Mouse (Mus musculus) adrenal gland, postnatal 25 days (tissue): ENCODE results near the gene Hist1h2ad. TPM values are rescaled to one million over a fixed set of nuclear protein-coding genes. Genes with fewer than 3 reads are reported as not detected.
"Not testable (repeated sequence)": the region's sequence is repeated elsewhere in the genome, so short reads cannot be mapped to it uniquely, and the experiment has no call there.

Experiments
- DNase-seq: peaks from one replicate; pipeline ENCODE4 v3.0.0; 2021; ENCODE audit warnings: mixed read lengths
- total RNA-seq: library from RNA; stranded (reverse); gene quantifications from 2 replicates; pipeline ENCODE4 v1.2.3, GENCODE M21; 2021

The Hist1h2ad gene
- total RNA-seq, 1 experiment from 2014 or later = 9.6 TPM

DNA sequence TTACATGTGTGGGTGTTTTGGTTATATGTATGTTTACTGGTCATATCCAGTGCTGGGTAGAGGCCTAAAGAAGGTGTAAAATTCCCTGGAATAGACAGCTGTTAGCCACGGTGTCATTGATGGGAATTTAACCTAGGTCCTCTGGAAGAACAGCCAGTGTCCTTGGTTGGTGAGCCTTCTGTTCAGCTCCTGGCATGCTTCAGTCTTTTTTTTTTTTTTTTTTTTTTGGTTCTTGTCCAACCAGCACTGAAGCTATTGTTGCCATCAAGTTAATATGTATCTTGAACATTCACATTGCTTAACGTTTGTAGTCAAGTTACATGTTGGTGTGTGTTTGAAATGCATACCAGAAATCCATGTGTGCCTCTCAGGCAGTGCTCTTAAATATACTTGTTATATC, 9.7 kb upstream of the Hist1h2ad start:
- no peak for DNase-seq

DNA sequence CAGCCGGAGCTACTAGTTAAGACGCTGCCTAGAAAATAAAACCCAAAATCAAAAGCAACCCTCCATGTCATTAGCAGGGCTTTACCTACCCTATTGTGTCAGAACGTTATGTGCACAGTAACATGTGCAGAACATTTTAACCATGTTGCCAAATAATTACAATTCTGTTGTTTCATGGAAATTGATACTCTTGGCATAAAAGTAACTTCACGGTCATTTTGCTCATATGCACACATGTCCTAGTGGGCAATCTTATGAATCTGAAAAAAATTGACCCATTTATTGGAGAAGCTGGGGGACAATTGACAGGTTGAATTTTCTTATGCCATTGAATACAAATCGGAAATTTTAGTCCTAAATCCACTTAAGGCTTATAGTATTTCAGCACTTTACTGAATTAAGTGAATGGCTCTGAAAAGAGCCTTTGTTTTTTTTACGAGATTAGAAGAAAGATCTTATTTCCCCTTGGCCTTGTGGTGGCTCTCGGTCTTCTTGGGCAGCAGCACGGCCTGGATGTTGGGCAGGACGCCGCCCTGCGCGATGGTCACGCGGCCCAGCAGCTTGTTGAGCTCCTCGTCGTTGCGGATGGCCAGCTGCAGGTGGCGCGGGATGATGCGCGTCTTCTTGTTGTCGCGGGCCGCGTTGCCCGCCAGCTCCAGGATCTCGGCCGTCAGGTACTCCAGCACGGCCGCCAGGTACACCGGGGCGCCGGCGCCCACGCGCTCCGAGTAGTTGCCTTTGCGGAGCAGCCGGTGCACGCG, 3.7 kb upstream of the Hist1h2ad start:
- DNase-seq = not testable (repeated sequence)

DNA sequence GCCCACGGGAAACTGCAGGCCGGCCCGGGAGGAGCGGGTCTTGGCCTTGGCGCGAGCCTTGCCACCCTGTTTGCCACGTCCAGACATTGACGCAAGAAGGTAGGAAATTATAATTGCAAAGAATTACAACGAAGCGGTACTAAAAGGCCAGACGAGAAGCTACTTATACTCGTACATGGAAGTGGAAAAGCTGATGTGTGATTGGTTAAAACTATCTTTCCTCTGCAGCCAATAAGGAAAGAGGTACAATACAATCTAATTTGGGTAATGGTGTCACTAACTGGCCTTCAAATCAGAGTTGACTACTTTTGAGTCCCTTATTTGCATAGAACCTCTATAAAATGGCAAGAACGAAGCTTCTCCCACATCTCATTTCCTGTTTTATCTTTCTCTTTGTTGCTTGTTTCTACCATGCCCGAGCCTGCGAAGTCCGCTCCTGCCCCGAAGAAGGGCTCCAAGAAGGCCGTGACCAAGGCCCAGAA, 3.1 kb upstream of the Hist1h2ad start, which contains the start of the genes Hist1h2ae and Hist1h2bg:
Hist1h2ae (minus strand) TSS at position 199 of the 482 bp plus-strand sequence.
Hist1h2bg (plus strand) TSS at position 375 of the 482 bp plus-strand sequence.
- peak; percentile 42 for DNase-seq

DNA sequence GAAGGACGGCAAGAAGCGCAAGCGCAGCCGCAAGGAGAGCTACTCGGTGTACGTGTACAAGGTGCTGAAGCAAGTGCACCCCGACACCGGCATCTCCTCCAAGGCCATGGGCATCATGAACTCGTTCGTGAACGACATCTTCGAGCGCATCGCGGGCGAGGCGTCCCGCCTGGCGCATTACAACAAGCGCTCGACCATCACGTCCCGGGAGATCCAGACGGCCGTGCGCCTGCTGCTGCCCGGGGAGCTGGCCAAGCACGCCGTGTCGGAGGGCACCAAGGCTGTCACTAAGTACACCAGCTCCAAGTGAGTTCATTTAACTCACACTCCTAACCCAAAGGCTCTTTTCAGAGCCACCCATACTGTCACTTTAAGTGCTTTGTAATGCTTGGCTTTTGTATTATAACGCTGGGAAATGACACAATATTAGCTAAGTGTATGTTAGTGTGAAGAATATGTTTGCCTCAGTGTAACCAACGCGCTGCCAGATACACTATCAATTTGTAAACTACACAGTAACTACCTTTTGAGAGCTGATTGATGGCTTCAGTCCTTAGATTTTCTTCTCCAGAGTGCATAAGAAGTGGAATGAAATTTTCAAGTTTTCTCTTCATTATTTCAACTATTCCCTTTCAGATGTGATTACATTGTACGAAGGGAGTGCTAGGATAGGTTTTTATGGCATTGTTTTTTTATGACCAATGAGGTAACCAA, 2.5 kb upstream of the Hist1h2ad start:
- DNase-seq = not testable (repeated sequence)

DNA sequence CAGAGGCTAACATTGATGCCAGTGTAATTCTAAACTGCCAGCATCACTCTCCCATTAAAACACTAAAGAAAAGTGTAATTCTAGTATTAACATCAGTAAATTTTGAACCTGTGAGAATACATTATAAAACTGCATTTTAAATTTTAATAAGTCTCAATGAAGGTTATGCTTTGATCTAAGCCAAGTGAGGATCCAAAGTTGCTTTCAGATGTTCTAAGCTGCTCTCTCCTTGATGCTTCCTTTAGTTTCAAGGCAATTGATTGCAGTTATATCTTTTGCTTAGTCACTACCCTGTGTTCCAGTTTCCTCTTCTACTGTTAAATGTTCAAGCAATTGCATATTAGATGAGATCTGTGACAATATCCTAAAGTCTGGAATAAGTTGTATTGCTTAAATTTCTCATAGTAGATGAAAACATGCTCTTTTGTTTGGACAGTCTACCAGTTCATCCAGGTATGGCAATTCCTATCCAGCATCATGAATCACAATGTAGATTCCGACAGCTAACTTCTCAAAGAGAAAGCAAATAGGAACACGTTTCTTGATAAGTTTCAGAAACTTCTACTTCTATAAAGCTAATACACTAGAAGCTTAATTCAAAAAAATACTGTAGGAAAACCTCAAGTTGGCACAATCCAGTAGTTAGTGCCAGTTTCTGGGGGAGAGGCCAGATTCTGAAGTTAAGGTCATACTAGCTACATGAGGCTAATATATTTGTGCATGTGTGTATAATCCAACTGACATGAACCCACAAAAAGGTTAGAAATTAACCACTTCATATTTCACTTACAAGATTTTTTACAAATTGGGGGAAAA, 1.8 kb upstream of the Hist1h2ad start:
- no peak for DNase-seq

DNA sequence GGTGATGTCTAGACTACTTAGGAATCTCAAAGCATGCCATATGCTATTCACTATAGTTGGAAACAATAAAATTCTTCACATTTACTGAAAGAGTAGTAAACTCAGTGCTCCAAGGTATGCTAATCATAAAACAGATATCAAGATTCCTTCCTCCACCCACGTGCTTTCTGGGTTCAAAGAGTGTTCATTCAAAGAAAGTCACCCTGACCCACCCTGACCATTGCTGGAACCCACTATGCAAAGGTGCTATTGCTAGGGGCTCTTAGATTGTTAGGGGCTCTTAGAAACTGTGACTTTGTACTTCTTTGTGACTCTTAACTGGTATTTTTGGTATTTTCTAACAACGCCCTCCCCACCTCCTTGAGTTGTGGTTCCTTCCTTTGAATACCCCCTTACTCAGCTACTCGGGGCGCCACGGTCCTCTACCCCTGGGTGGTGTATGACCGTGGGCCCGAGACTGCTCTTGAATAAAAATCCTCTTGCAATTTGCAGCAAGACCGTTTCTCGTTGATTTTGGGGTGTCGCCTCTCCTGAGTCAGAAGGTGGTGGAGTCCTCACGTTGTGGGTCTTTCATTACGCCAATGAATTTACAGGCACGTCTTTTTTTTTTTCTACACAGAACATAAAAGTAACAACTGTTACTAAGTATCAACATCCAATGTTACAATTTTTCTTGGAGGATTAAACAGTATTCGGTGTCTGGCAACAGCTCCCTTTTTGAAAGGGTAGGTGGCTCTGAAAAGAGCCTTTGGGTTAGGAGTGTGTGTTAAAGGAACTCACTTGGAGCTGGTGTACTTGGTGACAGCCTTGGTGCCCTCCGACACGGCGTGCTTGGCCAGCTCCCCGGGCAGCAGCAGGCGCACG, 915 bp upstream of the Hist1h2ad start:
- DNase-seq = not testable (repeated sequence)

DNA sequence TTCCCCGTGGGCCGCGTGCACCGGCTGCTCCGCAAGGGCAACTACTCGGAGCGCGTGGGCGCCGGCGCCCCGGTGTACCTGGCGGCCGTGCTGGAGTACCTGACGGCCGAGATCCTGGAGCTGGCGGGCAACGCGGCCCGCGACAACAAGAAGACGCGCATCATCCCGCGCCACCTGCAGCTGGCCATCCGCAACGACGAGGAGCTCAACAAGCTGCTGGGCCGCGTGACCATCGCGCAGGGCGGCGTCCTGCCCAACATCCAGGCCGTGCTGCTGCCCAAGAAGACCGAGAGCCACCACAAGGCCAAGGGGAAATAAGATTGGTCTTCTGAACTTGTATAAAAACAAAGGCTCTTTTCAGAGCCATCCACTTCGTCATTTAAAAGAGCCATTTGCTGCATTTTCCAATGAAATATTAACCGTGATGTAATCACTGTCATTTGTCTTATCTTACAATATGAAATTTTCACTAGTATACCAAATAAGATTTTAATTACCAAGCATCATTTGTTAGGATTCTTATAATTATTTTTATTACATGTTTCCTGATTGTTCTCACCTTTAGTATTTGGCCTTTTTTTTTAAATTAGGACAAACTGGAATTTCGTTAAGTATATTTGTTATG, 477 bp downstream of the Hist1h2ad start:
- not testable (repeated sequence) for DNase-seq

DNA sequence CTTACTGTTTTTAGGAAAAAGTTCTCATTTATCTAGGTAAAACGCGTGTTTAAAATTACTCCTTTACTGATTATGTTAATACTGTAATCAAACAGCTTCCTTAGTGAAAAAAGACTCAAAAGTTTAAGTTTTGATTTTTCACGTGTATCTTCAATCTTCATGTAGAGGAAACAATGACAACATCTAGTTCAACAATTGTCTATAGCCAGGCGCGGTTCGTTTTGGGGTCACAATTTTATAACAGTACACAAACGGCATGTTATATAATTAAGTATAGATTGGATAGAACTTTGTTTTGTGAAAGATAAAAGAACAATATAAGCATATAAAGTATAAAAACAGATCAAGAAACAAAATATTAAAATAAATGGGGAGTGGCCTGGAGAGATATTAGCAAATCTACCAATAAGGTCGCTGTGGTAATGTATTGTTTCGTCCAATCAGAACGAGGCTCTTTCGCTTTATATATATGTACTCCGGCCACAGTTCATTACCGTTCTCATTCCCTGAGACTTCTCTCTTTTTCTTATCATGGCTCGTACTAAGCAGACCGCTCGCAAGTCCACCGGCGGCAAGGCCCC, 1.2 kb downstream of the Hist1h2ad start, which contains the start of gene Hist1h3d:
Hist1h3d (plus strand) TSS at position 493 of the 581 bp plus-strand sequence.
- no peak for DNase-seq

DNA sequence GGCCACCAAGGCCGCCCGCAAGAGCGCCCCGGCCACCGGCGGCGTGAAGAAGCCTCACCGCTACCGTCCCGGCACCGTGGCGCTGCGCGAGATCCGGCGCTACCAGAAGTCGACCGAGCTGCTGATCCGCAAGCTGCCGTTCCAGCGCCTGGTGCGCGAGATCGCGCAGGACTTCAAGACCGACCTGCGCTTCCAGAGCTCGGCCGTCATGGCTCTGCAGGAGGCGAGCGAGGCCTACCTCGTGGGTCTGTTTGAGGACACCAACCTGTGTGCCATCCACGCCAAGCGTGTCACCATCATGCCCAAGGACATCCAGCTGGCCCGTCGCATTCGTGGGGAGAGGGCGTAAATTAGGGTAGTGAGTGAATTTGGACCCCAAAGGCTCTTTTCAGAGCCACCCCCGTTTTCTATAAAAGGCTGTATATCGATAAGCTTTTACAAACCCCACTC, 1.7 kb downstream of the Hist1h2ad start:
- not testable (repeated sequence) for DNase-seq

DNA sequence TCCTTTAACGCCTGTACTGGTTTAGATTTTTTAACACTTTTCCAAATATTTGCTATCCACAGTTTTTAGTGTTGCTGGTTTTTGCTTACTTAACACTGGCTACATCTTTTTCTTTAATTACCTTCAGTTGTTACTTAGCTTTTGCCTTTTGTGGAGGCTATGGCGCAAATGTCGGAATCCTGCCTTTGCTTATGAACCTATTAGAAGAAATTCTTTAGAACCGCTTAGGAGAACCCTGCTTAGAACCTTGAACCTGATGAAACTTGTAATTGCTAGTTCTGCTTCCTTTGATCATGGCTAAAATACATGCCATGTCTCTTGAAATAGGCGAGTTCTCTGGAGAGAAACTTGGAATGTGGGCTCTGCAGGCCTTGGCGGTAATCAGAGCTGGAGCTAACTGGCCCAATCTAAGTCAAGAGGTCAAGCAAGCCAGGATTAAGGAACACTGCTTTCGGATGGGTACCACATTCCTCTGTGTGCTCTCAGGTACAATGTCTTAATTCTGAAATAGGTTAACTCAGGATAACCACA, 2.2 kb downstream of the Hist1h2ad start:
- no peak for DNase-seq

DNA sequence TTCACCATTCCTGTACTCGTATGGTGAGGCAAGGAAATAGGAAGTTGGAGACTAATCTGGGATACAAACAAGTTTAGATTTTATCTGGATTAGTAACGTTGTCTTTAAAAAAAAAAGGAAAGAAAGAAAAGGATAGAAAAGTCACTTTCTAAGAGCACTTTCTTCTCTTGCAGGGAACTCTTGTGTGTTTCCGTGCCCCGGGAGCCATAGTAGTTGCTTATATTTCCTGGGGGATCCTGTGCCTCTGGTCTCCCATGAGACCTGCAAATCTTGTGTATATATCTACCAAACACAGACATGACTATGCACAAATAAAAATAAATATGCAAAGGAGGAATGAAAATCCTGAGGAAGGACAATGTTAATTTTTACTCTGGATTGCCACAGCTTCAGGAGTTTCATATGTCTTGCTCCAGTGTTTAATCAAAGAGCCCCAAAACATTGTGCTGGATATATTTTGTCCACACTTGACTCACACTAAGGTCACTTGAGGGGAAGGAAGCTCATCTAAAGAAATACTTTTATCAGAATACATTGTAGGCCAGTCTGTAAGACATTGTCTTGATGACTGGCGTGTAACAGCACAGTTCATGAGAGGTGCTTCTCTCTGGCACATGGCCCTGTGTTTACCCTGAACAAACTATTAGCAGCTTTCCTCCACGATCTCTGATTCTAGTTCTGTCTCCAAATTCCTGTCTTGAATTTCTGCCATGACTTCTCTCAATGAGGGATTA, 2.9 kb downstream of the Hist1h2ad start:
- DNase-seq = no peak

DNA sequence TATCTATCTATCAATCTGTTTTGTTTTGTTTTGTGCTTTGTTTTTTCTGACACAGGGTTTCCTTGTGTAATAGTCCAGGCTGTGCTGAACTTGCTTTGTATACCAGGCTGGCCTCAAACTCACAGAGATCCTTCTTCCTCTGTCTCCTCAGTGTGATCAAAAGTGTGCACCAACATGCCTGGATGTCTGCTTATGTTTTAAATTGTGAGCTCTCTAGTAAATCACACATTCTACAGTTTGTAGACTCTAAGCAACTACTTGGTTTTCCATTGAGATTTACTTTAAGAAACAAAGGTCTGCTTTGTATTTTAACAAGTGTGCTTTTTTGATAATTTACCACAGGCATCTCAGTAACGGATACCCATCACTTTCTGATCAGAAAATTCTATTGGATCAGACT, 3.7 kb downstream of the Hist1h2ad start:
- no peak for DNase-seq

DNA sequence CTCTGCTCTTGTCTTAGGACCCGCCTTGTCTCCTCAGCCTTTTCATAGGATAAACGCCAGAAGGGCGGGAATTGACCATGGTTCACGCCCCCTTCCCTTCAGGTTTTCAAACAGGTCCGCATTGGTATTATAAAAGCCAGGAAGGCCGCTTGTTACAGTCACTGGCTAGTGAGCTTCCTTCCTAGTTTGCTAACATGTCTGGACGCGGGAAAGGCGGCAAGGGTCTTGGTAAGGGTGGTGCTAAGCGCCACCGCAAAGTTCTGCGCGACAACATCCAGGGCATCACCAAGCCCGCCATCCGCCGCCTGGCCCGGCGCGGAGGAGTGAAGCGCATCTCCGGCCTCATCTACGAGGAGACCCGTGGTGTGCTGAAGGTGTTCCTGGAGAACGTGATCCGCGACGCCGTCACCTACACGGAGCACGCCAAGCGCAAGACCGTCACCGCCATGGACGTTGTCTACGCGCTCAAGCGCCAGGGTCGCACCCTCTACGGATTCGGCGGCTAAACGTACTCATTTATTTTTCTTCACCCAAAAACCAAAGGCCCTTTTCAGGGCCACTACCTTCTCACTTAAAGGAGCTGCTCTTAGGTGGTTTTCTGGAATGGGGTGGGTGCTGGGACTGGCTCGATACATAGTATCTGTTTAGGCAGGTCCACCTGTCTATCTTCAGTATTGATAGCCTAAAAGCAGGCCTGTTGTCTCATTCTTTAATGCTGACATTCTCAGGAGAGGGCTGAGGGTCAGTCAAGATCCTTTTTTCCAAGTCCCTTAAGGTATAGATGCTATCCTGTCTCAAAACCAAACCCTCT, 7.4 kb downstream of the Hist1h2ad start, which contains the start of gene Hist1h4d:
Hist1h4d (plus strand) TSS at position 191 of the 811 bp plus-strand sequence.
- DNase-seq = peak; percentile 89

DNA sequence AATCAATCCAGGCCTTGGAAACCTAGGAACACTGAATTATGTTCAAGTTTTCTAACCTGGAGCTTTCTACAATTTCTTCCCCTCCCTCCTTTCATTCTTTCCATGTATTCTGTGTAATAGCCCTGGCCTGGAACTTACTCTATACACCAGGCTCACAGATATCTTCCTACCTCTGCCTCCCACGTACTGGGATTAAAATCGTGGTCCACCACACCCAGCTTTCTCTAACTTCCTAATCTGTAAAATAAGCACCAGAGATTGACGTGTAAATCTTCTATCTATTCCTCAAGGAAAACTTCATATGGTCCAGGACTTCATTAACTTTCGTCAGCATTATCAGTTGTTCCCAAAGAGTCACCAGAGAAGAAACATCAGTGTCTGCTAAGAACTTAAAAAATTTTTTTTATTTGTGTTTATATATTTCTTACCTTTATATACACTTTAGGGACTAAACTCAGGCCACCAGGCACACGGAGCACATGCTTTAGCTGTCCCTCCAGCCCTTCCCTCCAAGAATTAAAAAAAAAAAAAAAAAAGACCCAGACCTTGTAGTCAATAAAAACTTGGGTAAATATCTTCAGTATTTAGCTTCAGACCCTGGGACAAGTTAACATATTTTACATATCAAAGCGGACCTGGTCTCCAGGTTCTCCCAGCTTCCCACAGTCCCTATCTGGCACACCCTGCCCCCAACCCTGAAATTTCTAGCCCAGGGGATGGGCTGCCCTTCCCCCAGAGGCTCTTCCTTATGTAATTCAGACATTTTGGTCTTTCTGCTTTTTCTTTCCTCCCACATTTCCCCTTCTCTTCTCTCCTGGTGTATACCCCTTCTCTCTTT, 8.3 kb downstream of the Hist1h2ad start:
- no peak for DNase-seq

DNA sequence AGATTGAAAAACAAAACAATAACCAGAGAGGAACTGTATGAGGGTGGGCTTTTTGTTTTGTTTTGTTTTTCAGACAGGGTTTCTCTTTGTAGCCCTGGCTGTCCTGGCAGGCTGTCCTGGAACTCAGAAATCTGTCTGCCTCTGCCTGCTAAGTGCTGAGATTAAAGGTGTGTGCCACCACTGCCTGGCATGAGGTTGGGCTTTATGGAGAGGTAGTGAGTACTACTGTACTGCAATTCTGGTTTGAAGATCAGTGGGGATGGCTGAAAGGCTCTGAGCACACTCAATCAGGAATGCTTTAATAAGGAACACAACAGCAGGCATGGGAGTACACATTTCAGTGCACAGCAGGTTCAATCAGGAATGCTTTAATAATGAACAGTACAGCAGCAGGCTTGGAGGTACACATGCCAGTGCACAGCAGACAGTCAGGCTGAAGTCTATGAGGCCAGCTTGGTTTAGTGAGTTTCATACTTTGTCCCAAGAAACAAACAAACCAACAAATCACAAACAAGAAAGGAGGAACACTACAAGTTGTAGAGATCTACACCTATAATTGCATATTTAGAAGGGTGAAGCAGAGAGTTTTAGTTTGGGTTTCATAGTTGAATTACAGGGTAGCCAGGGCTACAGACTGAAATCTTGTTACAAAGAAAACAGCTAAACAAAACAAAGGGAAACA, 9.3 kb downstream of the Hist1h2ad start:
- no peak for DNase-seq

DNA sequence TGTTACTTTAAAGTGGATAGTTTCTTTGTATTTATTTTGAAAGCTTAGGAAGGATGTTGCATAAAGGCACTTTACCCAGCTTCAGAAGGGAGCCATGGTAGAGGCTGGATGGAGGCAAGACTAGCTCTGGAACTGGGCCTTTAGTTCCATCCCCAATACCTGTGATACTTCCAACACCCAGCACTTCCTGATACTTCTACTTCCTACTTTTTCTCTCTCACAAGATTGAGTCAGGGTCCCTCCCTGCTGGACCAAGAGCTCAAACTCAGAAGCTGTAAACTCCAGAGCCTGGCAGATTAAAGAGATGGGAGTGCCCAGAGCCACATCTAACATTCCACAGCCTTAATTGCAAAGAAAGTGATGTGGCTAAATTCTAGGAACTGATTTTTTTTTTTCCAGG, 10.2 kb downstream of the Hist1h2ad start:
- no peak for DNase-seq

DNA sequence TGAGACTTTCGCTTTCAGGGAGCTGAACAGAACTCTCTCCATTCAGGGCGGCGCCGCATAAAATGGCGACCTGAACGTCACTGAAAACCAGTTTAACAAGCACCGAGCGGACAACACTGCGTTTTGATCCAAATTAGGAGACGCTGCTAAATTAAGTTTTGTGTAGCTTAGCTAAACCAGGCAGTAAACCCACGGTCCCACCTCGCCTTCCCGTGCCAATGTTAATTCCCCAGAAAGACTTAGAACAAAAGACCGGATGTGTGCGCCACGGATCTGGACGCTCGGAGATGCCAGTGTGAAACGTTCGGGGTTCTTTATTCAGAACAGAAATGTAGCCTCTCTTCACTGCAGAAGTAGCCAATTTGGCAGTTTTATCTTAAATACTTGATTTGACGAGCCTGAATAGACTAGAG, 10.9 kb downstream of the Hist1h2ad start:
- DNase-seq = peak; percentile 64
